Mouse (Mus musculus) lung, postnatal 36 days (tissue): Measurements from ENCODE around the gene Gm5155.
"Not testable (repeated sequence)": the region's sequence is repeated elsewhere in the genome, so short reads cannot be mapped to it uniquely, and the experiment has no call there.

Experiments used
- DNase-seq: peaks from one replicate; pipeline ENCODE4 v3.0.0; 2022; ENCODE audit warnings: mixed read lengths

Gene Gm5155

DNA sequence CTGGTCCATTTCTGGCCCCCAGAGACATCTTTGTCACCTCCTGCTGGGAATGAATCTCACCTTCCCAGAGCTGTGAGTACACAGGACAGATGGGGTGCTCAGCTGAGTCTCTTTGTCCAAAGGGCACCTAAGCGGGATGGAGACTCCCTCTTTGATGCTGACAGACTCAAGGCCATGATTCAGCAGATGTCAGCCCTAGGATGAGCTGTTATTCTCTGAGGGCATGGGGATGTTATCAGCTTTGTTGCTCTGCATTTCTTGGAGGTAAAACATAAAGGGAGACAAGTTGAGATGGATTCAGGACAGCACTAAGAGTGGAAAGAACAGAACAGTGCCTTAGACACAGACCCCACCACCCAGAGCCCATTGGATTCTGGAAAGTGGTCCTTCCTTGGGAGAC is at the start of gene Gm5155:
Gene Gm5155, plus strand, starts transcription at position 301 of the 400 bp plus-strand sequence.
- no peak for DNase-seq

DNA sequence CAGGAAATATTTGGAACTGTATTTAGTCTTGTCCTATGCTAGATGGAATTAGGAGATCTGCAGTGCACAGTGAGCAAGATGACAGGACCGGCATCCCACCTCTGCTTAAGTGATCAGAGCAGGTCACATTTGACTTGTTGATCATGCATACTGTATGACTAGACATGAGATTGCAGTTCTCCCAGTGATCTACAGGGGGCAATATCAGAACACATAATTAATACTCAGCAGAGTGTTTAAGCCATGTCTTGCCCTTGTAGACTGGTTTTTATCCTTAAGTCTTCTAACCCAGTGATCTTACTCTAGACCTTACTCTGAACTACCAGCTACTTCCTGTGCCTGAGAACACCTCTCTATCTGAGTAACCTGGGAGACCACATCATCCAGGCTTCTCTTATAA is 791 bp upstream of the Gm5155 start:
- DNase-seq, result no peak

DNA sequence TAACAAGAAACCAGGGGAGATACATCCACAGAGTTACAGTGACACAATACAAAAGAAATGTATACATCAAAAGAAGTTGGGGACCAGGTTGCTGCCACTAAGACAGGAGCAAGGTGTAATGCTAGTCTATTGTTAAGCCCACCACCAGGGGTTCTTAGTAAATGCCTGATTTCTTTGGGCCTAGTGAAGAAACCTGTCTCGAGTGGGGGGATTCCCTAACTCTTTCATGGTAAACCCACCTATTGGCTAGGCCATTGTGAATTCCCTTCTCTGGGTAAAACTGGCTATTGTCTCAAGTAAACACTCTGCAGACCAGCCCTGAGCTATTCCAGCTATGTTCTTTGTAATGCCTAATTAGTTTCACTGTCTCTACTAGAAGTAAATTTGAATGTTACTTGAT is 23.8 kb downstream of the Gm5155 start:
- DNase-seq, result not testable (repeated sequence)

DNA sequence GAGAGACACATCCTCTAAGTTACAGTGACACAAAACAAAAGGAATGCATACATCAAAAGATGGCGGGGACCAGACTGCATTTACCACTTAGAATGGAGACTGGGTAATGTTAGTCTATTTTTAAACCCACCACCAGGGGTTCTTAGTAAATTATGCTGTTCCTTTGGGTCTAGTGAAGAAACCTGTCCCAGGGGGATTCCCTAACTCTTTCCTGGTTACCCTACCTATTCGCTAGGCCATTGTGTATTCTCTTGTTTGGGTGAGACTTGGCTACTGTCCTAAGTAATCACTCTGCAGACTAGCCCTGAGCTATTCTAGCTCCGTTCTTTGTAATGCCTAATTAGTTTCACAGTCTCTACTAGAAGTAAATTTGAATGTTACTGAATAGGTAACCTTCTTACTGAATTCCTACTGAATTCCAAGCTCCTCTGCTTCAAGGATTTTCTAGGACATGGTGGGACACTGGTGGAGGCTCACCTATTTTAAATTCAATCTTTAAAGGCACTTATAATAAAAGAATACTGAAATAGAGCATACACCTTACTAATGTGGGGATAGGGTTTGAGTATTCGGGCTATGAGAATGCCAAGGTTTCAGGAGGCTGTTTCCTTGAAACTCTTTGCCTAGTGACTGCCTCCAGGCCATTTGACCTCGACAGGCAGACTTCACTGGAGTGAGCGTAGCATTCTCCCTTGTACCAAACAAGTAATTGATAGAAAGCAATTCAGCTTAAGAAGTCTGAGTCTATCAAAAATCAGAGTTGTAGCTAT is 31.8 kb downstream of the Gm5155 start:
- DNase-seq, result no peak
